Mouse (Mus musculus): ENCODE measurements at regions not wholly inside any gene's neighbourhood (a gene's known extent, or its start where the extent isn't known, plus 50 kb on each side); places are given as distances from the start of the nearest gene placed in this dataset.

GRCm38 (mm10) chr13:48192476-48192875 lies 68.6 kb upstream of the Id4 start:
- no peak for DNase-seq (ENCODE audit: low spot score)

DNA sequence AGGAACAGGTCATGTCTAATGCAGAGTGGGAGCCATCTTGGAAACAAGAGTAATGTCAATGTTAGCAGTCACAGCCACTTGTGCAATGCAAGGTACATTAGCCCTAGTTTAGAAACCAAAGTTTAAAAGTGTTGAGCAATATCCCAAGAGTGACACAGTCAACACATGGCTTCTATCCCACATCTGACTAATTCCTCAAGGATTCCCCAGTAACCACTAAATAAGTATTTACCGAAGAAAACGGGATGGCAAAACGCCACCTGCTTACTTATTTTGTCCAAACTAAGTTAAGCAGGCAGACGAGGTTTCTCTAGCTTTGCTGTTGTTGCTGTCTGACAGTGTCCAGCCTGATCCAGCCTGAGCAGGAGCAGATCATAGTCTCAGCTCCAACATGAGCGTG lies 67.1 kb upstream of the Id4 start:
- peak; percentile 37 for DNase-seq (ENCODE audit: low spot score)

- DNase-seq (ENCODE audit: low spot score): no peak
These were observed 53.2 kb upstream of the Id4 start for GRCm38 (mm10) chr13:48207824-48208223.

Measured in urinary bladder, postnatal 25 days (tissue).